Mouse (Mus musculus): ENCODE data around the gene Hist1h3f. TPM values are rescaled to one million over a fixed set of nuclear protein-coding genes. Genes with fewer than 3 reads are reported as not detected.
A peak's percentile ranks its signal among the peaks of the same experiment; 100 is the strongest.

Hist1h3f gene
- total RNA-seq (2022) = 1 to 10 TPM; 4.6 to 6.3 (median 5.7) TPM

- peak; percentile 96 for DNase-seq (ENCODE audit: low spot score)
These were observed at the start of gene Hist1h3f for GRCm38 (mm10) chr13:23543965-23544786. Gene Hist1h3f, plus strand, starts transcription at chr13:23544052.

GRCm38 (mm10) chr13:23495526-23495925 is 48.3 kb upstream of the Hist1h3f start:
- DNase-seq (ENCODE audit: low spot score) = no peak

- peak; percentile 28 for DNase-seq (ENCODE audit: low spot score)
These were observed 46.1 kb upstream of the Hist1h3f start for GRCm38 (mm10) chr13:23497656-23498321.

- no peak for DNase-seq (ENCODE audit: low spot score)
These were observed 45.2 kb upstream of the Hist1h3f start for GRCm38 (mm10) chr13:23498653-23499052.

GRCm38 (mm10) chr13:23499943-23500342 is 43.9 kb upstream of the Hist1h3f start:
- no peak for DNase-seq (ENCODE audit: low spot score)

GRCm38 (mm10) chr13:23500424-23501200 is 43.2 kb upstream of the Hist1h3f start:
- peak; percentile 83 for DNase-seq (ENCODE audit: low spot score)

- DNase-seq (ENCODE audit: low spot score) = no peak
These were observed 42.3 kb upstream of the Hist1h3f start for GRCm38 (mm10) chr13:23501511-23501910.

GRCm38 (mm10) chr13:23502031-23502567 is 41.8 kb upstream of the Hist1h3f start:
- no peak for DNase-seq (ENCODE audit: low spot score)

GRCm38 (mm10) chr13:23502916-23503315 is 40.9 kb upstream of the Hist1h3f start:
- no peak for DNase-seq (ENCODE audit: low spot score)

GRCm38 (mm10) chr13:23503797-23504196 is 40.1 kb upstream of the Hist1h3f start:
- peak; percentile 72 for DNase-seq (ENCODE audit: low spot score)

- no peak for DNase-seq (ENCODE audit: low spot score)
These were observed 38.0 kb upstream of the Hist1h3f start for GRCm38 (mm10) chr13:23505662-23506345.

GRCm38 (mm10) chr13:23506351-23506750 is 37.5 kb upstream of the Hist1h3f start:
- no peak for DNase-seq (ENCODE audit: low spot score)

GRCm38 (mm10) chr13:23506819-23507515 is 36.9 kb upstream of the Hist1h3f start:
- DNase-seq (ENCODE audit: low spot score) = no peak

GRCm38 (mm10) chr13:23510127-23510526 is 33.7 kb upstream of the Hist1h3f start:
- DNase-seq (ENCODE audit: low spot score) = no peak

- DNase-seq (ENCODE audit: low spot score) = no peak
These were observed 30.3 kb upstream of the Hist1h3f start for GRCm38 (mm10) chr13:23513517-23513916.

GRCm38 (mm10) chr13:23515281-23515680 is 28.6 kb upstream of the Hist1h3f start:
- no peak for DNase-seq (ENCODE audit: low spot score)

- no peak for DNase-seq (ENCODE audit: low spot score)
These were observed 27.8 kb upstream of the Hist1h3f start for GRCm38 (mm10) chr13:23515826-23516620.

- peak; percentile 84 for DNase-seq (ENCODE audit: low spot score)
These were observed 26.8 kb upstream of the Hist1h3f start for GRCm38 (mm10) chr13:23516822-23517602.

Data from heart, adult 8-10 months (tissue).